Mouse (Mus musculus) layer of hippocampus, adult 8-10 months (tissue): ENCODE results near the gene Aldh3b1. TPM values are rescaled to one million over a fixed set of nuclear protein-coding genes. Genes with fewer than 3 reads are reported as not detected.
"Not testable (repeated sequence)": the region's sequence is repeated elsewhere in the genome, so short reads cannot be mapped to it uniquely, and the experiment has no call there.

Source experiments
- DNase-seq, 2 experiments: peaks; one replicate each; pipeline ENCODE4 v3.0.0; 2022; ENCODE audit warnings: low spot score in 2 of 2
- total RNA-seq, 4 experiments: library from RNA; stranded (reverse); gene quantifications; 2 replicates each; pipeline ENCODE4 v1.2.4; 2022

The Aldh3b1 gene
- total RNA-seq = 1 to 10 TPM; 3.5 to 7.6 (median 5.5) TPM

GRCm38 (mm10) chr19:3929211-3929941 is at the start of gene Aldh3b1:
TSS of gene Aldh3b1 (minus strand) at chr19:3929808.
- DNase-seq = peak in 1 of 2 experiments; percentile 72

DNA sequence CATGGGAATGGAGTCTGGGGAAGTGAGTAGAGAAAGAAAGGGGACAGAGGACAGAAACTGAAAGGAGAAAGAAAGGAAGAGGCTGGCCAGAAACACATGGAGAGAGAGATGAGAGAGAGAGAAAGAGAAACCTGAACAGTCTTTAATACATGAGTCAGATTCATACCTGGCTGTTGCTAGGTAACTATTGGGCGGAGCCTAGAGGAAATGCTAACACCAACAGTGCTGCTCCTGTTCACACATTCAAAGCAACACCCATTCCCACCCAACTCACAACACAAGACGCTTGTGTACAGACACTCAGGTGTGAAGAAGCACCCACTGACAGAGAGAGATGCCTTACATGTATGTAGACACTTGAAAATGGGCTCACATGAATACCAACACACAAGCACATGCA is 46.3 kb upstream of the Aldh3b1 start:
- no peak for DNase-seq

DNA sequence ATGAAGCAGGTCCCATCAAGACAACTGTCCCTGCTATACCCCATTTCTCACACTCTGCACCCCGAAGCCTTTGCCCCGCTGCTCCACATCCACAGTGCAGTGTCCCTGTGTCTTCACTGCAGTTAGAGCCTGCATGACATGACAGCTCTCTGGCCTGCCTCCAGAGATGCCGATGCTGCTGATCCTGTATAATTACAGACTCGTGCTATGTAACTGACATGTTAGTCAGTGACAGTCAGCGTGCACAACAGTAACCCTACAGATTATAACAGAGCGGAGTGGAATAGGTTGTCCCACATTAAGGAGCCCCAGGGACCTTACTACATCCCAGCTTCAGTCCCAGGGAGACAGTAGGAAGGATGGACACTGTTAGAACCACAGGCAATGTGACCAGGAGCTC is 45.0 kb upstream of the Aldh3b1 start:
- DNase-seq = not testable (repeated sequence)

- no peak for DNase-seq
Measured at GRCm38 (mm10) chr19:3972229-3972628, 42.6 kb upstream of the Aldh3b1 start, which contains the start of gene Aldh3b2. TSS of gene Aldh3b2 (plus strand) at chr19:3972328.

GRCm38 (mm10) chr19:3967258-3967657 is 37.6 kb upstream of the Aldh3b1 start:
- DNase-seq = no peak

DNA sequence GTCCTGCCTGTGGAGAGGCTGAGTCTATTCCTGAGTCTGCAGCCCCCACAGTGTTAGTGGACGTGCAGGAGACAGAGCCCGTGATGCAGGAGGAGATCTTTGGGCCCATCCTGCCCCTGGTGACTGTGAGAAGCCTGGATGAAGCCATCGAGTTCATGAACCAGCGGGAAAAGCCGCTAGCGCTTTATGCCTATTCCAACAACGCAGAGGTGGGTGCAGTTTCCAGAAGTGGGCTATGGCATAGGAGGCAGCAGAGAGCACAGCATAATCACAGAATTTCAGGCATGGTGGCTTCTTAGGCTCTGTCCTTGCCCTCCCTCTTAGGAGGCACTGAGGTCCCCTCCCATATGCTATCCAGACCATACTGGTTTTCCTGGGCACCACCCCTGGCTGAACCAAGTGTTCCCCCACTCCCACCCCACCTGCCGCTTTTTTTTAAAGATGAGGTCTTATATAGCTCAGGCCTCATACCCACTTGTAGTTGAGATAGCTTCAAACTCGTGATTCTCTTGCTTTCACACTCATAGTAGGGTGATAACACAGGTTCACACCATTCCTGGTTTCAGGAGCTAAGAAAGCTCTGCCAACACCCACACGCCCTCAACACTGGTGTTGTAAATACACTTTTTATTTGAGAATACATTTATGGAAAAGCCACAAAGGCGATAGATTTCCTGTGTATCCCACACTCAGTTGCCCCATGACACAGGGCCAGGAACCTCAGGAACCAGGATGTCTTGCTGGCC is 36.9 kb upstream of the Aldh3b1 start:
- DNase-seq = no peak

DNA sequence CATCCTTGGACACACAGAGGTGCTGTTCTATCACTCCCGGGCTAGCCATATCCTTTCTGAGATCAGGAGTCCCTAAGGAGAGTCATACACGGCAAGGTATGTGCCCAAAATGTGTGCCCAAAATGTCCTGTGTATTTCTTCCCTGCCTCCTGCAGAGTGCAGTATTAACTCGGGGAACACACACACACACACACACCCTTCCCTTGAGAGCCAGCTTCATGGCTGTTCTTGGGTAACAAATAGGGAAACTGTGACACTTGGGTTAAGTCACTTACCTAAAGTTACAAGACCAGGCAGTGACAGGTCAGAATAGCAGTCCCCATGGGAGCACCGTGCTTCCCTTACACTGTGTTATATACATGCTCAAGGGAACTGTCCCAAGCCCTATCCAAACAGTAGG is 34.4 kb upstream of the Aldh3b1 start:
- DNase-seq = no peak

DNA sequence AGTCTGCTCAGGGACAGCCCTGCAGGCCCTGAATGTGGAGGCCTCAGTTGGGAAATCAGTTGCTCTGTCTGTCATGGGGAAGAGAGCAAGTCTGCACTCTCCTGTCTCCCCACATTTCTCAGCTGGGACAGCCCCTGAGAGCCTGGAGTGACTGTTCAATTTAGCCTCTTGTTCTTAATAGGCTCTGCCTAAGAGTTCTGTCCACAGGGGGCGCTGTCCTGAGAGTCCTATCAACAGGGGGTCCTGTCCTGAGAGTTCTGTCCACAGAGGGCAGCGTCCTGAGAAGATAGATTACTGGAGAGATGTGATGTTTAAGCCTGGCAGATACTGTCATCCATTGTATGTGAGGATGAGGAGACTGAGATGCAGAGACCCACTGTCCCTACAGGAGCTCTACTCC is 32.9 kb upstream of the Aldh3b1 start:
- DNase-seq = no peak

GRCm38 (mm10) chr19:3961805-3962204 is 32.2 kb upstream of the Aldh3b1 start:
- not testable (repeated sequence) for DNase-seq

- DNase-seq = no peak
Measured at GRCm38 (mm10) chr19:3960211-3960610, 30.6 kb upstream of the Aldh3b1 start.

GRCm38 (mm10) chr19:3959030-3959429 is 29.4 kb upstream of the Aldh3b1 start:
- no peak for DNase-seq

DNA sequence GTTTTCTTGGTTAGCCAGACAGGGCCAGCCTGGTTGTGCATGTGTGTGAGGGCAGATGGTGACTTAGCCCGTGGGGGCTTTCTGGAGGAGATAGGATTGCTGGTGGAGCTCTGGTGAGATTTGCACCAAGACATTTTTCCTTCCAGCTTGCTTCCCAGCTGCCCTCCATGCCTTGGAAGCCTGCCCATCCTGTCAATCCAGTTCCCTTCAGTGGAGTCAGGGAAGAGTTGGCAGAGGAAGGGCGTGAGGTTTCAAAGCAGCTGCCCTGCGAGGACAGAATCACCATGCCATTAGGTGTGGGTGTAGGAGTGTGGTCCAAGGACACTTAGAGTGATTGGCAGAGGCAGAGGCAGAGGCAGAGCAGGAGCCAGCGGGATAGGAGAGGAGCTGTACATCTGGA is 28.9 kb upstream of the Aldh3b1 start, which contains the start of gene Aldh3b3:
TSS of gene Aldh3b3 (plus strand) at position 176 of the 400 bp plus-strand sequence.
- no peak for DNase-seq

- not testable (repeated sequence) for DNase-seq
Measured at GRCm38 (mm10) chr19:3957296-3958036, 27.9 kb upstream of the Aldh3b1 start.

DNA sequence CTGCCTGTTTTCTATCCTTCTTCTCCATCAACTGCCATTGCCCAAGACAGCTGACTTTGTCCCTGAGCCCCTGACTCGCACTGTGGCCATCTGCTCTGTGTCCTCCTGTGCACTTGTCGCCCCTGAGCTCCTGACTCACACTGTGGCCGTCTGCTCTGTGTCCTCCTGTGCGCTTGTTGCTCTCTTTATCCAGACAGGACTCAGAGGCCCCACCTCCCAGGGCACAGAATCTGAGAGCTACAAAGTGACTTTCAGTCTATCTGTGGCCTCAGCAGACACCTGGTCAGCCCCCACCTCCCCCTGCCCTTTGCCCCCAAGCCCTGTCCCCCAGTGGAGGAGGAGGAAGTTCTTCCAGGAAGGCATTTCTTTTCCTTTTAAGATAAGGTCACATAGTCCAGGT is 26.2 kb upstream of the Aldh3b1 start:
- no peak for DNase-seq

DNA sequence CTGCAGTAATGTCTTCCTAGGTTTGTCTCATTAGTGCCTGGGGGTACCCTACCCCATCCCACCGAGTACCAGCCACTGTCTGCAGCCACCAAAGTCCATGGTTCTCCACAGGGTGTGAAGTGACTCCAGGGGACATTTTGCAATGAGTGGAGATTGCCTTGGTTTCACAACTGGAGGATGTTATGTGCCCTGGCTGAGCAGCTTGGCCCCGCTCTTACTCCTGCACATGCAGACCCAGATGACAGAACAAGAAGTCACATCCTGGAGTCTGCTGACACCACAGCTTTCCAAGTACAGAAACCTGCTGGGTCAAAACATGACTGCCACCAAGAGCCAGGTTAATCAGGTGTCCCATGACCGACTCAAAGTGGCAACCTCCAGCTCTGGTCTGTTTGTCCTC is 25.4 kb upstream of the Aldh3b1 start:
- no peak for DNase-seq

DNA sequence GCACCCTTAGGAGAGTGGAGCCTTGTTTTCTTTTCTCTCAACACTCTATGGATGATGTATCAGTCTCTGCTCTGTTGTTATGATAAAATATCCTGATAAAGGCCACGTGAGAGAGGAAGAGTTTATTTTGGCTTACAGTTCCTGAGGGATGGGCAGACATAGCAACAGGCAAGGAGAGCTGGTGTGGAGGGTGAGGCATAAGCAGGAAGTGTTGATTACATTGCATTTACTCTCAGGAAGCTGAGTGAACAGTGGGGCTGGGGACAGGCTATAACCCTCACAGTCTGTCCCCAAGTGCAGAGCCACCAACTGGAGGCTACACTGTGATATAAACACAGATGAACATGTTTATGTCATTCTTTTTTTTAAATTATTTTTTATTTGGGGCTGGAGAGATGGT is 22.5 kb upstream of the Aldh3b1 start:
- DNase-seq = no peak

DNA sequence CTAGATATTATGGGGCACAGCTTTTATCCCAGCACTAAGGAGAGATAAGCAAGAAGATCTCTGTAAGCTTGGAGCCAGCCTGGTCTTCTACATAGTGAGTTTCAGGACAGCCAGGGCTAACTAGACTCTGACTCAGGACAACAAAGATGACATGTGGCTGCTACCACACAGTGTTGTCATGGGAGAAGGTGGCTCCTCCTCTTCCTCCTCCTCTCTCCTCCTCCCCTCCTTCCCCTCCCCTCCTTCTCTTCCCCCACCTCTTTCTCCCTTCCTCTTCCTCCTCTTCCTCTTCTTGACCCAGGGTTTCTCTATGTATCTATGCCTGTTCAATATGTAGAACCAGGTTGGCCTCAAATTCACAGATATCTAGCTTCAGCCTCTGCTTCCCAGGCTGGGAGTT is 21.9 kb upstream of the Aldh3b1 start:
- DNase-seq = no peak

DNA sequence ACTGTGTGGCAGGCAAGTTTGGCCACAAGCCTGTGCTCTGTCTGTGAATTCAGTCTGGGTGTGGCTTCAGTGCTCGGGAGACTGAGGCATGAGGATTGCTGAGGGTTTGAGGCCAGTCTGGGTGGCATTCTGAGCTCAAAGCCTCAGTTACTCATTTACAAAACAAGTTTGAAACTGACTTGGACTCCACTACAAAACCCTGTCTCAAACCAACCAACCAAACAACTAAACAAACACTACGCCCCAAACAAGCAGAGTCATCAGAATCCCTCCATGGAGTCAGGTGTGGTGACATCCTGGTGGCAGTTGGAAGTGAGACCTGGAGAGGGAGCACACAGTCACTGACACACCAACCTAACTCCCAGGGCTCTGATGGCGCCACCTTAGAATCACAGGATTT is 20.7 kb upstream of the Aldh3b1 start:
- DNase-seq = no peak

DNA sequence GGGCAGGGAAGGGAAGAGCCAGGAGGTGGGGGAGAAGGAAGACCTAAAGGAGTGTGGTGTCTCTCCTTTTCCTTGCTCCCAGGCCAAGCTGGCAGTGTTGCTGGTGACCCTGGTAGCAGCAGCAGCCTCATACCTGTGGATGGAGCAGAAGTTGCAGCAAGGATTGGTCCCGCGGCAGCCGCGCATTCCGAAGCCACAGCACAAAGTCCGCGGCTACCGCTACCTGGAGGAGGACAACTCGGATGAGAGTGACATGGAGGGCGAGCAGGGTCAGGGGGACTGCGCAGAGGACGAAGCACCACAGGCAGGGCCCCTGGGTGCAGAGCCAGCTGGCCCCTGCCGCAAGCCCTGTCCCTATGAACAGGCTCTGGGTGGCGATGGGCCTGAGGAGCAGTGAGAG is 18.9 kb upstream of the Aldh3b1 start:
- DNase-seq = no peak

- DNase-seq = no peak
Measured at GRCm38 (mm10) chr19:3947813-3948212, 18.2 kb upstream of the Aldh3b1 start.

DNA sequence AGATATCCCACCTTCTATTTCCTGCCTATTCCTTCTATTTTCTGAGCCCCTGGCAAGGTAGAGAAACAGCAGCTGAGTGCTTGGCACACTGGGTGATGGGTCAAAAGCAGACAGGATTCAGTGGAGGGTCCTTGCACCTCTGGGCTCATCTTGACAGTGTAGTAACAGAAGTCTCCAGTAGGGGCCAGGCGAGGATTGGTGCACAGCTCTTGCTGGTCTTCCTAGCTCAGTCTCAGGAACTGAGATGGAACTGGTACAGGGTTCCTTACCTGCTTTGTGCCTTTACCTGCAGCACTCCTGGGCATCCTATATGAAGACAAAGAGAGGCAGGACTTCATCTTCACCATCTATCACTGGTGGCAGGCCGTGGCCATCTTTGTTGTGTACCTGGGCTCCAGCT is 17.1 kb upstream of the Aldh3b1 start:
- peak in 1 of 2 experiments; percentile 66 for DNase-seq
